Mouse (Mus musculus): ENCODE data around the gene Npas3.
A peak's percentile ranks its signal among the peaks of the same experiment; 100 is the strongest.

The Npas3 gene

DNA sequence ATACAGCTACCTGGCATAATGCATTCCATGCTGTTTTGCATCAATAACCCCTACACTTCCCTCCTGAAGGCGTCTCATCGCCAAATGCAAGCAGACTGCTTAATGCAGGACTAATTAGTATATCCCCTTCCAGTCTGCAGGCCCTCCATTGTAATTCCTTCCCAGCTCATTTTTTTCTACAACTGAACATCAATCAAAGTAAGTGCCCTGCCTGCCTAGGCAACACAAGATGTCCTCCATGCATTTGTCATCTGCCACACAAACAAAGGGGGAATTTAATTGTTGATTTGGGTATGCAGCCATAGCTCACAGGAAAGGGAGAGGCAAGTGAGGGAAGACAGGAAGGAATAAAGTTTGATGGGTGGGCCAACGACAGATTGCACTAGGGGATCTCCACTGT is 804.5 kb downstream of the Npas3 start:
- no peak for DNase-seq (ENCODE audit: low read depth, low spot score)

DNA sequence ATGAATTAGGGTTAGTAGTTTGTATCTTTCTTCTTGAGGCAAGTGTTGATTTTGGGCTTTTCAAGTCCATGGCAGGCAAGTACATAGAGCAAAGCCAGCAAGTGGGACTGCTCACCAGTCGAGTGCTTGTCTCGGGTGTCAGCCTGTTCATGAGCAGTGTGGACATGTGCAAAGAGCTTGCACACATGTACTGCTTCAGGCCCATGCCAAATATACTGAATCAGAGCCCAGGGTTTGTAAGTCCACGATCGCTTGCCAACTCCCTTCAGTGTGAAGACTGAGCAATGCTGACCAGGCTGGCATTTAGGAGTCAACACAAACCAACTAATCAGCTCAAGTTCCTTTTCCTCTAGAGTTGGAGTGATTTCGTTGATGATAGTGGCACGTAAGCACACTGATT is 805.1 kb downstream of the Npas3 start:
- DNase-seq (ENCODE audit: low read depth, low spot score), result no peak

DNA sequence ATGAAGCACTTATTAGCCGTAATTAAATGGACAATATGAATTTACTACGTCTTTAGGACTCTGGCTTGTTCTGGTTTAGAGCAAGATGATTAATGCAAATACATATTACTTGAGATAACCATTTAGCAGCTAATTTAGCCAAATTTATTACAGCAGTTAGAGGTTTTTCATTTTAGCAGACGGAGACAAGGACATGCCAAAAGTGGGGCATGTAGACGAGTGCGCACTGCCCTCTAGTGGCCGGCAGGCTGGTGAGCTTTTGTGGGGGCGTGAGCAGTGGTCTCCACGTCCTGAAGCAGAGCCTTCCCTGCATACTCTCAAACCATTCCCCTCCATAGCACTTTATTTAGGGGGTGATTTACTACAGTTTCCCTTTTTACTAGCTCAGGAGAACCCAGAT is 812.3 kb downstream of the Npas3 start:
- DNase-seq (ENCODE audit: low read depth, low spot score), result peak; percentile 24

DNA sequence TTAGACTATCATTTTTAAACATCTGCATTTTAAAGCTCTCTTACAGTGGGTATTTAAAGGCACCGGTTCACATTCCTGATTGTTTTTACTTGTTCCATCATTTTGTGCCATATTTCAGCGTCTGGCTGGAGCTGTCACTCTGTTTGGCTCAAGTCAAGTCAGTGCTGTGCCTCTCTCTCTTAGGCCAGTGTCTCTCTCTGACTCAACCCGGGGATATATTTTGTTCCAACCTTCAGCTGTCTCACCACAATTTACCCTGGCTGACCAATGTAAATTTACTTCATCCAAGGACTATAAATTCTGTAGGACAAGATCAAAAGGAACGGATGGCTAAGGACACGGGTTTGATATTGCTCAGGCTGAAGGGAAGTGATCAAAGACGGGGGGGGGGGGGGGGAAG is 812.7 kb downstream of the Npas3 start:
- DNase-seq (ENCODE audit: low read depth, low spot score), result no peak

GRCm38 (mm10) chr12:54064986-54065385 is 816.5 kb downstream of the Npas3 start:
- DNase-seq (ENCODE audit: low read depth, low spot score), result no peak

DNA sequence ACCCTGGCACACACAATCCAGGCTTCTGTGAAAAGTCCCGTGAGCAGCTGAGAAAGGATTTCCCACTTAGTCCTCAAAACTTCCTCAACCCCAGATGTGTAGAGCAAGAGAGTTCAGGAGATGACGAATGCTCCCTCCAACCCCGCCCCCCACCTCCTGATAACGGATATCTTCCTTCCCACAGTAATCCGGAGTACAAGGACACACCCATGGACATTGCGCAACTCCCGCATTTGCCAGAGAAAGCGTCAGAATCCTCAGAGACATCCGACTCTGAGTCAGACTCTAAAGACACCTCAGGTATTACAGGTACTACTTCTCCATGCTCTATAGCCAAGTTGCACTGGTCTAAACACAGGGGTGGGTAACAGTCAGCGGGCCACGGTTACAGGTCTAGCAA is 817.1 kb downstream of the Npas3 start:
- no peak for DNase-seq (ENCODE audit: low read depth, low spot score)

DNA sequence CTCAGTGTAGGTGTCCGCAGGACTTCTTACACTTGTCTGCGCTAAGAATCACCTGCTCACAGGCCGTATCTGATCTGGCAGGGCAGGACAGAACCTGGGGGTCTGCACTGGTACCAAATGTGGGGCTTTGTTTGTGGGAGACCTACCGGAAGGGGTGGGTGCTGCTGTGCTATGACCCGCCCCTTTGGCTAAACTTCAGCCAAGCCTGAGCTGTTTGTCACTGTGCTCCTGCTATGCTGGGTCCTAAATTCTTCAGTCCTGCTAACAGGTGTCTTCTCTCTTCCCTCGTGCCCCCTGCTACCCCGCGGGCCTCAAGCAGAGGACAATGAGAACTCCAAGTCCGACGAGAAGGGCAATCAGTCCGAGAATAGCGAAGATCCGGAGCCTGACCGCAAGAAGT is 818.9 kb downstream of the Npas3 start:
- DNase-seq (ENCODE audit: low read depth, low spot score), result no peak

GRCm38 (mm10) chr12:54067886-54068756 is 819.6 kb downstream of the Npas3 start:
- DNase-seq (ENCODE audit: low read depth, low spot score), result no peak

DNA sequence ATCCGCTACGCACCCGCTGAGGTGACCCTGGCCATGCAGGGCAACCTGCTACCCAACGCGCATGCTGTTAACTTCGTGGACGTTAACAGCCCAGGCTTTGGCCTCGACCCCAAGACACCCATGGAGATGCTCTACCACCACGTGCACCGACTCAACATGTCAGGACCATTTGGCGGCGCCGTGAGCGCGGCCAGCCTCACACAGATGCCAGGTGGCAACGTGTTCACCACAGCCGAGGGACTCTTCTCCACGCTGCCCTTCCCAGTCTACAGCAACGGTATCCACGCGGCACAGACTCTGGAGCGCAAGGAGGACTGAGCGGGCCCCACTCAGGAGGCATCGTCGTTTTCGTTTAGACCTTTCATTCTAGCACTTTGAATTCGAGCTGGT is 820.3 kb downstream of the Npas3 start:
- DNase-seq (ENCODE audit: low read depth, low spot score), result no peak

DNA sequence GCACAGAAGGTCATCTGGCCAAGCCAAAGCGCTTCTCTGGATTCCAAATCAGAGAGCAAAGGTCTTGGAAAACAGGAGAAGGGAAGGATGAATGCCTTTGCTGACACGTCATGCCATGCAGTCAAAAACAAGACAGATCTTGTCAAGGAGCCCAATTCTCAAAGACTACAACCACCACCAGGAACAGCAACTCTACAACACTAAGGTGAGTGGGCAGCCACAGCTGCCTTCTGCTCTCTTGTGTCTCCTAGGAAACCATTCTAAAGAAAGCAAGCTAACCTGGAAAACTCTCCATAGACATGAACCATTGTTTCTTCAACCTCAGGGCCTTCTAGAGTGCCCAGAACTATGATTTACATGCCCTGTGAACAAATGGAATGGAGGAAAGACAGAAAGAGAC is 825.5 kb downstream of the Npas3 start:
- no peak for DNase-seq (ENCODE audit: low read depth, low spot score)

DNA sequence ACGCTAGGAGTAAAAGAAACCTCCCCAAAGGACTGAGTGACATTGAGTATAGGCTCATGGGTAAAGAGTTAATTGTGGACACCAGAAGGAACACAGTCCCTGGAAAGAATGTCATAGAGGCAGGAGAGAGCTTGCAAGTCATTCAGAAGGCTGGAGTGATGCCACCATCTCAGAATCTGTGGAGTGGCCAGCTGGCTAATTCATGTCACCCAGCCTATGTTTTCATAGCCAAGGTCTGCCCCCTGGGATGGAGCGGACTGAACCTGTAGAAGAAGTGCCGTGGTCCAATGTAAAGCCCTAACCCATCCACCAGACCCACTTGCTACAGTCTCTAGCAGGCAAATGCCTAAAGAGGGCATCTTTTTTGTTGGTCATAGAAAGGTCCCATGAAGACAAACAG is 832.5 kb downstream of the Npas3 start:
- no peak for DNase-seq (ENCODE audit: low read depth, low spot score)

DNA sequence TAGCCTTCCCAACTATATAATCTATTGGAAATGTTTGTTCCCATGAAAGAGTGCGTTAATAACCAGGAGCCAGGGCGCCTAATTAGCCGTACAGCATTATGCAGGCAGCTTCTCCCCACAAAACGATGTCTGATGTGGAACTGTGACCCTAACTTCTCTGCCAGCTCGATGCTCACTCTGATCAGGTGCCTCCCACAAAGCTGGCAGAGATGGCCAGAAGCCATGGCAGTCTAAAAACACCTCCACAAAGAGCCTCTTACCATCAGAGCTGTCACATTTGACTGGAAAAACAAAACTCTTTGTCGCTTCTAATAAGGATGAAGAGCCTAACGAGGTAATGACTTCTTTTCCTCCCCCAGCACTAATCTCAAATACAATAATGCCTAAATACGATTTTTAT is 845.3 kb downstream of the Npas3 start:
- DNase-seq (ENCODE audit: low read depth, low spot score), result no peak

GRCm38 (mm10) chr12:54096492-54096891 is 848.0 kb downstream of the Npas3 start:
- no peak for DNase-seq (ENCODE audit: low read depth, low spot score)

DNA sequence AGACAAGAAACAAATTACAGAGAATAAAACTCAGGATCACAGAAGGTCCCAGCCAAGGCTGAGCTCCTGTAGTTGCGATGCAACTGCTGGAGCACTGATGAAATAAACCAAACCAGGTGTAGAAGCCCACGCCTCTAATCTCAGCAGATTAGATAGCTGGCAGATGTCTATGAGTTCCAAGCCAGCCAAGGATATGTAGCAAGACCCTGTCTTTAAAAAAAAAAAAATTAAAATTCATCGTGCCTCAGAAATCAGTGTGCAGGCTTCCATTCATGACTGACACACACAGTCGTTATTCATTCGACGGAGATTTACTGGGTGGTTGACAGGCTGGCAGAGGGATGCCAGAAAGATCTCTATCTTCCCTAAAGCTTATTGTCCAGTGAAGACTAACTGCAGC is 849.7 kb downstream of the Npas3 start:
- no peak for DNase-seq (ENCODE audit: low read depth, low spot score)

DNA sequence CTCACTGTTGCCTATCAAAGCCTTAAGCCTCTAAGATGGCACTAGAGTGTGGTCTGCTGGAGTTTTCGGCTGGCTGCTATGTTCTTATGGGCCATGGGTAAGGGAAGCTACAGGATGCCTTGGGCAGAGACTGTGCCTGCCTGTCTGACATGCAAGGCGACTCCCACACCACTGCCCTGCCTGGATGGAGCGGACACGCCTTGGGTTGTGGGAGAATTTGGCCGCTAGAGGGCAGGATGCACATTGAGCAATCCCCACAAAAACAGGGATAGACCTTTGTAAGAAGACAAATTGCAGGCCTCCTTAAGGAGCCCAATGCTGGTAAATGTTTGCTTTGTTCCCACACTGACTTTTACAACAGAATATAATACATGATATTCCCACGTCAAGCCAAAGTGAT is 850.3 kb downstream of the Npas3 start:
- peak; percentile 42 for DNase-seq (ENCODE audit: low read depth, low spot score)

GRCm38 (mm10) chr12:54099458-54099857 is 851.0 kb downstream of the Npas3 start:
- no peak for DNase-seq (ENCODE audit: low read depth, low spot score)

DNA sequence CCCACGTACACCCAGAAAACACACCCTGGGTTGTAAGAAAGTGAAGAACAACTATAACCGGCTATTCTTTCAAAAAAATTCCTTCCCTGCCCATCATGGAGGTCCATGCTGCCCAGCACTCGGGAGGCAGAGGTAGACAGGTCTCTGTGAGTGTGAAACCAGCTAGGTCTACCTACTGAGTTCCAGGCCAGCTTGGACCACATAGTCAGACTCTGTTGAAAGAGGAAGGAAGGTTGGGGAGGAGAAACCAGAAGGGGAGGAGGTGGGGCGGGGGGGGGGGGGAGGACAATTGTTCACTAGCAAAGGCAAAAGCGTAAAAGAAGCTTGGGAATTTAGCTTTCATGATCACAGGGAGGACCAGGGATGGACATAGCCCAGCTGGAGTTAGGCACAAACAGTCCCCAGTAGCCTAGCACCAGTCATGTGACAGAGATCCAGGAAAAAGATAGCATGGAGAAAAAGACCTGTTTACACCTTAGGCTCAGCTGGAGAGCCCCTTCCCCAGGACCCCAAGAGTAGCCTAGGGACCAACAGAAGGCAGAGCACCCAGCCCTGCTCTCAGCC is 852.9 kb downstream of the Npas3 start:
- DNase-seq (ENCODE audit: low read depth, low spot score), result no peak

DNA sequence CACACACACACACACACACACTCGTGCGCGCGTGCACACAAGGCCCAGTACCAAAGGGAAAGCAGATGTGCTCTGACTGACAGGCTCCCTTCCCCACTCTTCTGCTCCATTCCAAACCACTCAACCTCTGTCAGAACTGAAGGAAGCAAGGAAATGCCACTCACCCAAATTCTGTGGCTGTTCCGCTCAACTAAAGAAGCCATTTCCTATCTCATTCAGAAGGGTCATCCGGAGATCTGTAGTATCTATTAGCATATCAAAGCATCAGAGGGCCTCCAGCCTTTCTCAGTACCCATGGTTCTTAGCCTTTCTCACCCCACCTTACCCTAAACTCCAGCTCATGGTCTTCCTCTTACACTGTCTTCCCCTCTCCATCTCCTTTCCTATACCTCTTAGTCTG is 854.0 kb downstream of the Npas3 start:
- DNase-seq (ENCODE audit: low read depth, low spot score), result no peak

- DNase-seq (ENCODE audit: low read depth, low spot score), result no peak
Observed at GRCm38 (mm10) chr12:54105531-54105930, 857.1 kb downstream of the Npas3 start.

DNA sequence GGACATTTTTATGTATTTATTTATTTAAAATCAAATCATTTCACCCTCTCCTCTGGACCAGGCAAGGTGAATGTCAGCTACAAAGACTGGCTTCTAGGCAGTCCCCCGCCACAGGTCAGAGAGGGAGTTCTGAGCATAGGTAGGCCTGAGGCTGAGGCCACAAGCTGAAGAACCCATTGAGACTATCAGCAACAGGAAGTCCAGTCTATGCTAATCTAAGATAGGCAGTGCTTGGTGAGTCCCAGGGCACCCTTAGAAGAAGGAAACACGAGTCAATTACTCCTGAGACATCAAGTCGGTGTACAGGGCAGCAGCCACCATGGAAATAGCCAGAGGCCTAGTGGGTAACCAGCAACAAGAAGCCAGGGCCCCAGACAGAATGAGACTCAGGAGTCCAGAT is 857.5 kb downstream of the Npas3 start:
- no peak for DNase-seq (ENCODE audit: low read depth, low spot score)

GRCm38 (mm10) chr12:54110342-54110741 is 861.9 kb downstream of the Npas3 start:
- no peak for DNase-seq (ENCODE audit: low read depth, low spot score)

DNA sequence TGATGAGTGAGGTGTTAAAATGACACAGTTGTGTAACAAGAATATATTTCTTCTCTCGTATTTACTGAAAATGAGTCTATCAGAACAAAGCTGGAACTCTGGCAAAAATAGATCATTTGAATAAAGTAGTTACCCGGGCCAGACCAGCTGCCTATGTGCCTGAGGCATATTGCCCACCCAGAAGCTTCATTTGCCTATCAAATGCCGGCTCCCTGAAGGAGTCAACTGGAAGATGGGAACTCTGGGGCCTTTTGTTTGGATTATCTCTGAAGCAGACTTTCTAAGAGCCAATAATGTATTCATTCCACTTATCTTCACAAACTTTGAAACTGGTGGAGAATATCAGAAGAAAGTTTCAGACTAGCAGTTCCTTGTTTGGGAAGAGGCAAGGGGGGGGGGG is 862.5 kb downstream of the Npas3 start:
- DNase-seq (ENCODE audit: low read depth, low spot score), result no peak

DNA sequence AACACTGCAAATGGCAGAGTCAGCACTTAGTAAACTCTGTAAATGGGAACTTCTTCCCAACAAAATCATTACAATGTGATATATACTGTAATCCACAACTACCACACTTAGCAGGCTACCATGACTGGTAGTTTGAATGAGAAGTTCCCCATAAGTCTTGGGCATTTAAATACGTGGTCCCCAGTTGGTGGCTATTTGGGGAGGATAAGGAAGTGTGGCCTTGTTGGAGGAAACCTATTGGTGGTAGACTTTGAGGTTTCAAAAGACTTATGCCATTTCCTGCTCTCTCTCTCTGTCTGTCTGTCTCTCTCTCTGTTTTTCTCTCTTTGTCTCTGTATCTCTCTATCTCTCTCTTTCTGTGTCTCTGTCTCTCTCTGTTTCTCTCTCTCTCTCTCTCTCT is 871.9 kb downstream of the Npas3 start:
- no peak for DNase-seq (ENCODE audit: low read depth, low spot score)

DNA sequence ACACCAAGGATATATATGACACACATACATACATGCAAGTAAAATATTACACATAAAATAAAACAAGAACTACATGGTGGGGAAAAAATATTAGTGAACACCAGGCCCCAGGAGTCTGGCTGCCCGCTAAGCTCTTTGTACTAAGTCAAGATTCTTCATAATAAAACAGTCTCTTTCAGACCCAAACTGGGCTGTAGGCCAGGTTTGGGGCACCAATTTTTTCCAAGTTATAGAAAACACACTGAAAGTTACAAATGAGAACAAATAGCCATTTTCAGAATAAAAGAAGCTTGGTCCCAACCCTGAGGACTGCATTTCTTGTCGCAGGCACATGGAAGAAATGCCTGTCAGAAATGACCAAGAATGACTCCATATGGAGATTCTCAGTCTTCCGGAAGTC is 872.8 kb downstream of the Npas3 start:
- DNase-seq (ENCODE audit: low read depth, low spot score), result no peak

Measured in CD4-positive helper T cell, adult 2 months (primary cell).